In genomic region chr17:35232659-35233058, GRCm38 (mm10) we compare ENCODE assay signal across 11 mouse cellular contexts. TPM values are rescaled to one million over a fixed set of nuclear protein-coding genes. Genes with fewer than 3 reads are reported as not detected.
DNase-seq lines count a peak whose midpoint lies in the region; ATAC-seq and TF ChIP-seq lines count a peak whose summit lies in the region.
"Had no signal": no experiment of that assay in that cellular context is flagged by ENCODE, and none has a peak within 500 bp of the region (broad histone marks: within the 10 kb centered on the region; RNA-seq: fewer than 3 reads in every experiment).

No protein-coding gene starts in this region.

- no peak overlapping the region for H3K9ac ChIP-seq in embryonic facial prominence, embryonic 12.5 days
- peak overlapping the region; percentile 48 for H3K9ac ChIP-seq in embryonic facial prominence, embryonic 14.5 days (ENCODE audit: low read depth, low read length)

- ATAC-seq in embryonic facial prominence, embryonic 12.5 days (ENCODE audit: insufficient number of reproducible peaks, insufficient read depth, low FRiP score, low TSS enrichment), result no peak
- no peak for ATAC-seq in embryonic facial prominence, embryonic 14.5 days (ENCODE audit: low read depth)

- H3K4me3 ChIP-seq in embryonic facial prominence, embryonic 12.5 days, result no peak overlapping the region
- H3K4me3 ChIP-seq in embryonic facial prominence, embryonic 10.5 days, result no peak overlapping the region
- H3K4me3 ChIP-seq in layer of hippocampus, adult 2 months, result peak overlapping the region; percentile 2
- H3K4me3 ChIP-seq in embryonic facial prominence, embryonic 14.5 days (ENCODE audit: low read depth, low read length), result no peak overlapping the region

- H3K4me2 ChIP-seq in embryonic facial prominence, embryonic 12.5 days (replicated peaks), result no peak overlapping the region; the same call in 1 of the 2 replicates
- no peak overlapping the region for H3K4me2 ChIP-seq in embryonic facial prominence, embryonic 14.5 days (ENCODE audit: low read depth, low read length)

- peaks cover 35% of the 10 kb centered on the region for H3K36me3 ChIP-seq in embryonic facial prominence, embryonic 12.5 days
- H3K36me3 ChIP-seq in embryonic facial prominence, embryonic 10.5 days (replicated peaks), result peaks cover 52% of the 10 kb centered on the region
- H3K36me3 ChIP-seq in embryonic facial prominence, embryonic 14.5 days (ENCODE audit: control insufficient read depth, insufficient read depth, low read length), result peaks cover 47% of the 10 kb centered on the region
- peaks cover 8% of the 10 kb centered on the region for H3K36me3 ChIP-seq in splenic B cell, adult 2 months (ENCODE audit: control insufficient read depth, insufficient read depth, low read length, poor library complexity, severe bottlenecking)

- peak overlapping the region; percentile 51 for H3K27ac ChIP-seq in embryonic facial prominence, embryonic 12.5 days
- no peak overlapping the region for H3K27ac ChIP-seq in embryonic facial prominence, embryonic 10.5 days (replicated peaks)
- H3K27ac ChIP-seq in layer of hippocampus, adult 2 months, result peak overlapping the region; percentile 83
- peak overlapping the region; percentile 65; the same call in 1 of the 2 replicates for H3K27ac ChIP-seq in embryonic facial prominence, embryonic 14.5 days (replicated peaks; ENCODE audit: low read depth, low read length)

- DNase-seq in embryonic facial prominence, embryonic 10.5 days (ENCODE audit: low spot score), result no peak
- DNase-seq in layer of hippocampus, adult 2 months (ENCODE audit: low spot score in 2 of 2), result no peak
- no peak for DNase-seq in layer of hippocampus, postnatal 36 days
- DNase-seq in embryonic facial prominence, embryonic 14.5 days (ENCODE audit: low spot score), result no peak
- peak; percentile 55 for DNase-seq in splenic B cell, adult 2 months (ENCODE audit: low read depth, low spot score)
- DNase-seq in embryo, embryonic 11 days, result no peak
- no peak for DNase-seq in layer of hippocampus, adult 8-10 months (ENCODE audit: low spot score in 2 of 2)

- no peaks in the 10 kb centered on the region for H3K27me3 ChIP-seq in embryonic facial prominence, embryonic 12.5 days
- no peaks in the 10 kb centered on the region for H3K27me3 ChIP-seq in embryonic facial prominence, embryonic 10.5 days (replicated peaks; ENCODE audit: low read depth, poor library complexity, severe bottlenecking)
- no peaks in the 10 kb centered on the region for H3K27me3 ChIP-seq in embryonic facial prominence, embryonic 14.5 days (replicated peaks; ENCODE audit: control insufficient read depth, insufficient read depth, low read length)
- no peaks in the 10 kb centered on the region for H3K27me3 ChIP-seq in splenic B cell, adult 2 months (ENCODE audit: control insufficient read depth, insufficient read depth, low read length, poor library complexity, severe bottlenecking)

- H3K4me1 ChIP-seq in embryonic facial prominence, embryonic 12.5 days, result peaks cover 32% of the 10 kb centered on the region; the same call in 1 of the 2 replicates
- peaks cover 38% of the 10 kb centered on the region for H3K4me1 ChIP-seq in embryonic facial prominence, embryonic 10.5 days
- peaks cover 4% of the 10 kb centered on the region; the same call in 1 of the 2 replicates for H3K4me1 ChIP-seq in embryonic facial prominence, embryonic 14.5 days (ENCODE audit: control insufficient read depth, insufficient read depth, low read length)

- WGBS in embryonic facial prominence, embryonic 12.5 days, result 87% methylated on average over 5 of the region's 5 CpGs
- WGBS in embryonic facial prominence, embryonic 10.5 days, result 92% methylated on average over 5 of the region's 5 CpGs
- 83% methylated on average over 5 of the region's 5 CpGs for WGBS in embryonic facial prominence, embryonic 14.5 days

- TF ChIP-seq CTCF in layer of hippocampus, adult 2 months (conservative IDR thresholded peaks at IDR 0.05), result no peak

- H3K9me3 ChIP-seq in embryonic facial prominence, embryonic 12.5 days, result no peaks in the 10 kb centered on the region
- no peaks in the 10 kb centered on the region for H3K9me3 ChIP-seq in embryonic facial prominence, embryonic 10.5 days
- H3K9me3 ChIP-seq in embryonic facial prominence, embryonic 14.5 days (ENCODE audit: control insufficient read depth, low read length), result no peaks in the 10 kb centered on the region

RNA-seq across cellular contexts. Expression of gene Atp6v1g2, which starts 0.8 kb away (rescaled TPM):
- 4.5 and 5.5 TPM in 2 replicates for polyA plus RNA-seq in embryonic facial prominence, embryonic 12.5 days (2016; fragmentation: Nextera tagmentation; extraction: Ambion mirVana)
- 5.2 and 5.6 TPM in 2 replicates for polyA plus RNA-seq in embryonic facial prominence, embryonic 10.5 days (2016; fragmentation: Nextera tagmentation; extraction: Ambion mirVana)
- total RNA-seq in layer of hippocampus, adult 2 months (2021), result 100 to 1,000 TPM; 615 to 646 TPM
- 100 to 1,000 TPM; 602 to 647 TPM for total RNA-seq in layer of hippocampus, postnatal 36 days (2021)
- 5.1 and 5.2 TPM in 2 replicates for polyA plus RNA-seq in embryonic facial prominence, embryonic 14.5 days (2014; fragmentation: Nextera tagmentation; extraction: Ambion mirVana)
- total RNA-seq in layer of hippocampus, adult 8-10 months (2022), result 100 to 1,000 TPM; 592 to 630 (median 612) TPM

RNA-seq across cellular contexts. Expression of gene Nfkbil1, which starts 2.9 kb away (rescaled TPM):
- polyA plus RNA-seq in embryonic facial prominence, embryonic 12.5 days (2016; fragmentation: Nextera tagmentation; extraction: Ambion mirVana), result 13.0 and 13.3 TPM in 2 replicates
- polyA plus RNA-seq in embryonic facial prominence, embryonic 10.5 days (2016; fragmentation: Nextera tagmentation; extraction: Ambion mirVana), result 9.3 and 9.6 TPM in 2 replicates
- 10 to 100 TPM; 13.3 to 15.1 TPM for total RNA-seq in layer of hippocampus, adult 2 months (2021)
- total RNA-seq in layer of hippocampus, postnatal 36 days (2021), result 10 to 100 TPM; 13.3 to 13.6 TPM
- polyA plus RNA-seq in embryonic facial prominence, embryonic 14.5 days (2014; fragmentation: Nextera tagmentation; extraction: Ambion mirVana), result 3.3 and 4.8 TPM in 2 replicates
- total RNA-seq in layer of hippocampus, adult 8-10 months (2022), result 10 to 100 TPM; 12.9 to 16.4 (median 14.9) TPM

RNA-seq across cellular contexts. Expression of gene Ddx39b, which starts 8.9 kb away (rescaled TPM):
- 572 and 587 TPM in 2 replicates for polyA plus RNA-seq in embryonic facial prominence, embryonic 12.5 days (2016; fragmentation: Nextera tagmentation; extraction: Ambion mirVana)
- polyA plus RNA-seq in embryonic facial prominence, embryonic 10.5 days (2016; fragmentation: Nextera tagmentation; extraction: Ambion mirVana), result 726 and 735 TPM in 2 replicates
- total RNA-seq in layer of hippocampus, adult 2 months (2021), result 100 to 1,000 TPM; 230 to 239 TPM
- total RNA-seq in layer of hippocampus, postnatal 36 days (2021), result 100 to 1,000 TPM; 220 to 232 TPM
- 347 and 431 TPM in 2 replicates for polyA plus RNA-seq in embryonic facial prominence, embryonic 14.5 days (2014; fragmentation: Nextera tagmentation; extraction: Ambion mirVana)
- total RNA-seq in layer of hippocampus, adult 8-10 months (2022), result 100 to 1,000 TPM; 216 to 231 (median 222) TPM

RNA-seq across cellular contexts. Expression of gene Gm16181, which starts 12.0 kb away (rescaled TPM):
- polyA plus RNA-seq in embryonic facial prominence, embryonic 12.5 days (2016; fragmentation: Nextera tagmentation; extraction: Ambion mirVana), result 1.0 TPM in 1 of 2 replicates, not detected in the other
- 0.33 and 0.40 TPM in 2 replicates for polyA plus RNA-seq in embryonic facial prominence, embryonic 10.5 days (2016; fragmentation: Nextera tagmentation; extraction: Ambion mirVana)
- not detected for total RNA-seq in layer of hippocampus, adult 2 months (2021)
- total RNA-seq in layer of hippocampus, postnatal 36 days (2021), result not detected
- polyA plus RNA-seq in embryonic facial prominence, embryonic 14.5 days (2014; fragmentation: Nextera tagmentation; extraction: Ambion mirVana), result 0.47 TPM in 1 of 2 replicates, not detected in the other
- not detected for total RNA-seq in layer of hippocampus, adult 8-10 months (2022)
- total RNA-seq: adrenal gland, postnatal 4 days; left cerebral cortex, adult 18-20 months; neutrophil, adult 5-6 weeks had no signal

RNA-seq across cellular contexts. Expression of gene Lta, which starts 27.5 kb away (rescaled TPM):
- polyA plus RNA-seq in embryonic facial prominence, embryonic 12.5 days (2016; fragmentation: Nextera tagmentation; extraction: Ambion mirVana), result 0.22 and 0.27 TPM in 2 replicates
- not detected in 2 replicates for polyA plus RNA-seq in embryonic facial prominence, embryonic 10.5 days (2016; fragmentation: Nextera tagmentation; extraction: Ambion mirVana)
- under 1 TPM; 0.54 to 0.59 TPM for total RNA-seq in layer of hippocampus, adult 2 months (2021)
- under 1 TPM; 0.28 to 0.42 TPM for total RNA-seq in layer of hippocampus, postnatal 36 days (2021)
- 0.34 and 0.40 TPM in 2 replicates for polyA plus RNA-seq in embryonic facial prominence, embryonic 14.5 days (2014; fragmentation: Nextera tagmentation; extraction: Ambion mirVana)
- under 1 TPM; 0.32 to 0.89 (median 0.67) TPM for total RNA-seq in layer of hippocampus, adult 8-10 months (2022)
